Mouse (Mus musculus): ENCODE results near the gene Gm10073.
"Not testable (repeated sequence)": the region's sequence is repeated elsewhere in the genome, so short reads cannot be mapped to it uniquely, and the experiment has no call there.

Gm10073 gene

GRCm38 (mm10) chr8:106573168-106573567, at the start of gene Gm10073:
TSS of gene Gm10073 (minus strand) at chr8:106573461.
- ATAC-seq (ENCODE audit: insufficient number of reproducible peaks, low FRiP score, low TSS enrichment), result not testable (repeated sequence)

GRCm38 (mm10) chr8:106623016-106623415, 49.8 kb upstream of the Gm10073 start:
- ATAC-seq (ENCODE audit: insufficient number of reproducible peaks, low FRiP score, low TSS enrichment), result no peak

GRCm38 (mm10) chr8:106620488-106620887, 47.2 kb upstream of the Gm10073 start:
- no peak for ATAC-seq (ENCODE audit: insufficient number of reproducible peaks, low FRiP score, low TSS enrichment)

- no peak for ATAC-seq (ENCODE audit: insufficient number of reproducible peaks, low FRiP score, low TSS enrichment)
These were observed 46.4 kb upstream of the Gm10073 start for GRCm38 (mm10) chr8:106619549-106620245.

- no peak for ATAC-seq (ENCODE audit: insufficient number of reproducible peaks, low FRiP score, low TSS enrichment)
These were observed 45.1 kb upstream of the Gm10073 start for GRCm38 (mm10) chr8:106618324-106618723.

- no peak for ATAC-seq (ENCODE audit: insufficient number of reproducible peaks, low FRiP score, low TSS enrichment)
These were observed 44.6 kb upstream of the Gm10073 start for GRCm38 (mm10) chr8:106617865-106618264.

- ATAC-seq (ENCODE audit: insufficient number of reproducible peaks, low FRiP score, low TSS enrichment), result no peak
These were observed 43.9 kb upstream of the Gm10073 start for GRCm38 (mm10) chr8:106617196-106617595.

GRCm38 (mm10) chr8:106616679-106617078, 43.4 kb upstream of the Gm10073 start:
- no peak for ATAC-seq (ENCODE audit: insufficient number of reproducible peaks, low FRiP score, low TSS enrichment)

- ATAC-seq (ENCODE audit: insufficient number of reproducible peaks, low FRiP score, low TSS enrichment), result no peak
These were observed 42.5 kb upstream of the Gm10073 start for GRCm38 (mm10) chr8:106615661-106616299.

GRCm38 (mm10) chr8:106614704-106615103, 41.4 kb upstream of the Gm10073 start:
- no peak for ATAC-seq (ENCODE audit: insufficient number of reproducible peaks, low FRiP score, low TSS enrichment)

- ATAC-seq (ENCODE audit: insufficient number of reproducible peaks, low FRiP score, low TSS enrichment), result no peak
These were observed 38.8 kb upstream of the Gm10073 start for GRCm38 (mm10) chr8:106612047-106612446.

GRCm38 (mm10) chr8:106610958-106611640, 37.8 kb upstream of the Gm10073 start:
- ATAC-seq (ENCODE audit: insufficient number of reproducible peaks, low FRiP score, low TSS enrichment), result no peak

GRCm38 (mm10) chr8:106609076-106609903, 36.0 kb upstream of the Gm10073 start:
- ATAC-seq (ENCODE audit: insufficient number of reproducible peaks, low FRiP score, low TSS enrichment), result no peak

GRCm38 (mm10) chr8:106608425-106608824, 35.2 kb upstream of the Gm10073 start:
- ATAC-seq (ENCODE audit: insufficient number of reproducible peaks, low FRiP score, low TSS enrichment), result no peak

- ATAC-seq (ENCODE audit: insufficient number of reproducible peaks, low FRiP score, low TSS enrichment), result not testable (repeated sequence)
These were observed 34.5 kb upstream of the Gm10073 start for GRCm38 (mm10) chr8:106607783-106608182.

- ATAC-seq (ENCODE audit: insufficient number of reproducible peaks, low FRiP score, low TSS enrichment), result no peak
These were observed 33.4 kb upstream of the Gm10073 start for GRCm38 (mm10) chr8:106606601-106607145.

GRCm38 (mm10) chr8:106606121-106606520, 32.9 kb upstream of the Gm10073 start:
- ATAC-seq (ENCODE audit: insufficient number of reproducible peaks, low FRiP score, low TSS enrichment), result no peak

GRCm38 (mm10) chr8:106605657-106606056, 32.4 kb upstream of the Gm10073 start:
- no peak for ATAC-seq (ENCODE audit: insufficient number of reproducible peaks, low FRiP score, low TSS enrichment)

- ATAC-seq (ENCODE audit: insufficient number of reproducible peaks, low FRiP score, low TSS enrichment), result peak; percentile 24; the same call in 1 of the 2 replicates
These were observed 30.7 kb upstream of the Gm10073 start for GRCm38 (mm10) chr8:106603933-106604332.

GRCm38 (mm10) chr8:106603131-106603819, 30.0 kb upstream of the Gm10073 start, which contains the start of gene Cdh1:
TSS of gene Cdh1 (plus strand) at chr8:106603351.
- ATAC-seq (ENCODE audit: insufficient number of reproducible peaks, low FRiP score, low TSS enrichment), result no peak

Data from cerebellum, adult (tissue).